Mouse (Mus musculus): Measurements from ENCODE around the gene Sulf2. TPM values are rescaled to one million over a fixed set of nuclear protein-coding genes. Genes with fewer than 3 reads are reported as not detected.

Sulf2 gene
- polyA plus RNA-seq, 1 experiment from 2014 or later, result 118 TPM

DNA sequence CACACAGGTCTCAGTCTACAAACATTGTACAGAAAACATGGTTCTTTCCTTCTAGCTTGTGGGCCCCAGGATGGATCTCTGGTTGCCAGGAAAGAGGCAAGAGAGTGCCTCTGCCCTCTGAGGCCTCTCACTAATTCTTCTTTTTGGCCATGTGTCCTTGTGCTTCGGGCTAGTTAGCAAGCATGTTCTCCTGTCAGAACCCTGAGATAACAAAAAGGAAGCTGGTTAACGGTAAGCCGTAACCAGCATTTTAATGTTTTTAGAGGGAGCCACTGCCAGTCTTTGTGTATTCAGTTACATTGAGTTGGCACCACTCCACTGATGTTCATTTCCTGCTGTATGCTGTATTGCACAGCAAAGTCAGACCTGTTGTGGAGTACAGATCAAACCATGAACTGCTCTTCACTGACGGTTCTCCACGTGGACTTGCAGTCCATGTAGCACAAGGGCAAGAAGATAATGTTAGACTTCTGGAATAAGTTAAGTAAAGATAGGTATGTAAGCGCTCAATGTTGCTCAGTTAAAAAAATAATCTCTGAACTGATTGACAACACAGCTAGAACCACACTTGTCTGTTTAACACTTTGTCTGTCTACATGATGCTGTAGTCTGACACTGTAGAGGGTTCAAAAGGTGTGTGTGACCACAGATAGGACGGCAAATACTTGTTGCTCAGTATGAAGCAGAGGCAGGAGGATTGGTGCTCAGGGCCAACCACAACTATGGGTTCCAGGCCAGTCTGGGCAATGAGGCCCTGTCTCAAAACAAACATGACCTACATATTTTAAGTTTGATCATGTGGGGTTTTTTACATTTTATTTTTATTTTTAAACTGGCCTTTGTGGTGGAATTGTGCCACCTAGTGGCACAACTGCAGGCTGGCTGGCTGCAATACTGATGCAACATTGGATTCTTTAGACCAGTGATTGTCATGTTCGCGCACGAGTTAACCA is 109.6 kb downstream of the Sulf2 start:
- H3K27ac ChIP-seq (replicated peaks), result no peak overlapping the region
- no peak overlapping the region for H3K4me3 ChIP-seq (replicated peaks)
- ATAC-seq (ENCODE audit: low FRiP score), result no peak
- WGBS, result 68% methylated on average over 10 of the region's 10 CpGs
- H3K27me3 ChIP-seq (replicated peaks), result no peaks in the 10 kb centered on the region
- H3K4me1 ChIP-seq, result peaks cover 5% of the 10 kb centered on the region
- no peaks in the 10 kb centered on the region for H3K9me3 ChIP-seq (replicated peaks)
- no peak overlapping the region for H3K9ac ChIP-seq (replicated peaks)
- no peak overlapping the region for H3K4me2 ChIP-seq
- H3K36me3 ChIP-seq, result peaks cover 25% of the 10 kb centered on the region; the same call in 1 of the 2 replicates

DNA sequence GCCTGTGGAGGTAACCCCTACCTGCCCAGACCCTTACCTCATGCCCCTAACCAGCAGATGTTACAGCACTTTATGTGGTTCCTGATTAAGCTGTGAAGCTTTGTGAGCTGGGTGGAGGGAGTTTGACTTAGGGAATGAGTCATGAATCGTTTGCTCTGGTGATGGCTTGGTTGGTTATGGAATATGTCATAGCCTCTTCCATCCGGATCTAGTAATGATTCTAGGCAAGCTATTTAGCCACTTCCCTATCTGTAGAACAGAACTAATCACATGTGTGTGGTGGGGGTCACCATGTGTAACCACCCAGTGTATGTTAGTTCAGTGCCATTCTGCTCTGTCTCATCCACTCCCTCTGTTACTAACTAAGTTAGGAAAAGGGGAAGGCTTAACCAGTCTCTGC is 110.5 kb downstream of the Sulf2 start:
- Histone ChIP-seq H3K27ac (replicated peaks) (no peak overlapping the region), H3K4me1 (peaks cover 5% of the 10 kb centered on the region), H3K4me3 (replicated peaks) (no peak overlapping the region), H3K36me3 (peaks cover 17% of the 10 kb centered on the region; the same call in 1 of the 2 replicates), H3K27me3 (replicated peaks) (no peaks in the 10 kb centered on the region), H3K9ac (replicated peaks) (no peak overlapping the region), H3K9me3 (replicated peaks) (no peaks in the 10 kb centered on the region), H3K4me2 (no peak overlapping the region)
- no peak for ATAC-seq (ENCODE audit: low FRiP score)
- WGBS, result 78% methylated on average over 2 of the region's 2 CpGs

DNA sequence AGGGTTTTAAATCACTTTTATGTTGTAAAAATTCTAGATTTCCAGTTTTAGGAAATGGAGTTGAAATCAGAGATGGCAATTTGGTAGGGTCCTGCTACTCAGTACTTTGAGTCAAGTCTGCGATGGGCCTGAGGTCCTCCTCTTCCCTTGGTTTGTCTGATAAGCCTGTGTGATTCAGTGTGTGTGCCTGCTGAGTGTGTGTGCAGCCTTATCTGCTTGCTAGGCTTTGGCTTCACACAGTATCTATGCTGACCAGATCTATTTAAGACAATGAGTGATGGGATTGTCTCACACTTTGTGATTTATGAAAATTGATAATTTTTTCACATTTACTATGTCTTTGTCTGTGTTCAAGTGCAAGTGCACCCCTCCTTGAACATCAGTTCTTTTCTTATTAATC is 112.9 kb downstream of the Sulf2 start:
- Histone ChIP-seq H3K27ac (replicated peaks) (no peak overlapping the region), H3K4me1 (peaks cover 5% of the 10 kb centered on the region), H3K9me3 (replicated peaks) (no peaks in the 10 kb centered on the region), H3K27me3 (replicated peaks) (no peaks in the 10 kb centered on the region), H3K9ac (replicated peaks) (no peak overlapping the region), H3K4me3 (replicated peaks) (no peak overlapping the region), H3K36me3 (peaks cover 4% of the 10 kb centered on the region; the same call in 1 of the 2 replicates), H3K4me2 (no peak overlapping the region)
- ATAC-seq (ENCODE audit: low FRiP score), result no peak
- 92% methylated on average over 1 of the region's 1 CpGs for WGBS

DNA sequence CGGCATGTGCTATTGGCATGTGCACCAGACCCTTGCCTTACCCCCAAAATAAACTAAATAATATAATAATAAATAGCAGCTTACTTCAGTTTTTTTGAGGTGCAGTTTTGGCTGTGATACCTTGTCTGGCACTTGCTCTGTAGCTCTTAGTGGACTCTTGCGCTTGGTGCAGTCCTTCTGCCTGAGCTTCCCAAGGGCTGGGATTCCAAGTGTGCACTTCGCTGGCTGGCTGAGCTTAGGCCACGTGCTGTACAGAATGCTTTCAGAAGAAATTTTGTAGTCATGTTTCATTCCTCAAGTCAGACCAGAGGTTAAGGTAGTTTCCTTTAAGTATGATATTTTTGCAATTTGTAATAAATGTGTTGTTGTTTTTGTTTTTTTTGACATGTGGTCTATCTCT is 115.8 kb downstream of the Sulf2 start:
- Histone ChIP-seq H3K9me3 (replicated peaks) (no peaks in the 10 kb centered on the region), H3K27ac (replicated peaks) (no peak overlapping the region), H3K27me3 (replicated peaks) (no peaks in the 10 kb centered on the region), H3K9ac (replicated peaks) (no peak overlapping the region), H3K36me3 (no peaks in the 10 kb centered on the region), H3K4me2 (no peak overlapping the region), H3K4me3 (replicated peaks) (no peak overlapping the region), H3K4me1 (no peaks in the 10 kb centered on the region; the same call in 1 of the 2 replicates)
- WGBS, result 89% methylated on average over 4 of the region's 4 CpGs
- no peak for ATAC-seq (ENCODE audit: low FRiP score)

DNA sequence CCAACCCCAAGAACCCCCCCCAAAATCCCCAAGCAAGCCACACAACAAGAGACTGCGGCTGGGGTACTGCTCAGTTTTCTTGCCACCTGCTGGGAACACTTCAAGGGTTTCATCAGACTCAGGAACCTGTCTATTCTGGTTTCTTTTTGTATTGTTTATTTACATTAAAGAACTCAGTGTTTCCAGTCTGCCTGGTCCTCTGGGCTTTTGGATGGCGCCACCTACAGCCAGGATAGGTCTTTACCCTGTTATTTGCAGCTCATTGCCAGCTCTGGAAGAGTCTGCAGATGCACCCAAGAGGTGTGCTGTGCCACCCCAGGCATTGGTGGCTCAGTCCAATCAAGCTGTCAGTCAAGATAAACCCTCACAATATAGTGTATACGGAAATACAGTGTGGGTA is 119.7 kb downstream of the Sulf2 start:
- Histone ChIP-seq H3K4me2 (no peak overlapping the region), H3K9me3 (replicated peaks) (no peaks in the 10 kb centered on the region), H3K9ac (replicated peaks) (no peak overlapping the region), H3K27ac (replicated peaks) (no peak overlapping the region), H3K27me3 (replicated peaks) (no peaks in the 10 kb centered on the region), H3K36me3 (no peaks in the 10 kb centered on the region), H3K4me3 (replicated peaks) (no peak overlapping the region), H3K4me1 (peaks cover 14% of the 10 kb centered on the region)
- WGBS, result 55% methylated on average over 3 of the region's 3 CpGs
- no peak for ATAC-seq (ENCODE audit: low FRiP score)

DNA sequence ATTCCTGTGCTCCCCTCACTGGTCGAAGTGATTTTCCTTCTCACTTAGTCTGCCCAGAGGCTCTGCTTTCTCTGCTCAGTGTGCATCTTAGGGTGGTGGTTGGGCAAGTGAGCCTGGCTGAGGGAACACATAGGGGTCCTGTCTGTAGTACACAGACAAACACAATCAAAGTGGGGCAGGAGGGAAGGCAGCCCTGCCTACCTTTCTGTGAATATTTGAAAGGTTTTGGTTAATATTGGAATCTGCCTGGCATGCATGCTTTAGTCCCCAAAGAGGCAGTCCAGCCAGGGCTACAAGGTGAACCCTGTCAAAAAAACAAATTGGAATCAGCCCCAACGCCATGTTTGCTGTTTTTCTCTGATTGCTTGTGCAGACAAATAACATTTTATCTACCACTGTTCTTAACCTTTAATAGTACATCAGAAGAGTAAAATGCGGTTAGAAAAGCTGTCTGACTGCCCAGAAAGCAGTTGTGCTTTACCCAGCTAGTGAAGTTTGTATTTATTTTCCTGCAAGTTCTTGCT is 120.4 kb downstream of the Sulf2 start:
- 80% methylated on average over 3 of the region's 3 CpGs for WGBS
- Histone ChIP-seq H3K36me3 (no peaks in the 10 kb centered on the region), H3K27me3 (replicated peaks) (no peaks in the 10 kb centered on the region), H3K4me2 (no peak overlapping the region), H3K4me1 (peaks cover 20% of the 10 kb centered on the region), H3K4me3 (replicated peaks) (no peak overlapping the region), H3K9me3 (replicated peaks) (no peaks in the 10 kb centered on the region), H3K27ac (replicated peaks) (no peak overlapping the region), H3K9ac (replicated peaks) (no peak overlapping the region)
- ATAC-seq (ENCODE audit: low FRiP score), result no peak

DNA sequence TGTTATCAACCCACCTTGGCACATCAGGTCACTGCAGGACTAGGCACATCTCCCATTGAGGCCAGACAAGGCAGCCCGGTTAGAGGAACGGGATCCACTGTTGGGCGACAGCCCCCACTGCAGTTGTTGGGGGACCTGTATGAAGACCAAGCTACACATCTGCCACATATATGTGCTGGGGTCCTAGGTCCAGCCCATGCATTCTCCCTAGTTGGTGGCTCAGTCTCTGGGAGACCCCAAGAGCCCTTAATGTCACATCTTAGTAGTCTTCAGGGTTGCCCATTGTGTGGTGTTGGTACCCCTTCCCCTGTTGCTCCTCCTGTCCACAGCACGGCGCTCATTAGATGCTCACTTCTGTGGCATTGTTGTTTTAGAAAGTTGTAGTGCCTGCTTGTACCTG is 122.8 kb downstream of the Sulf2 start:
- ATAC-seq (ENCODE audit: low FRiP score), result no peak
- no peak overlapping the region for H3K27ac ChIP-seq (replicated peaks)
- H3K9ac ChIP-seq (replicated peaks), result no peak overlapping the region
- WGBS, result 91% methylated on average over 5 of the region's 5 CpGs
- no peak overlapping the region for H3K4me3 ChIP-seq (replicated peaks)
- H3K27me3 ChIP-seq (replicated peaks), result no peaks in the 10 kb centered on the region
- no peaks in the 10 kb centered on the region for H3K36me3 ChIP-seq
- H3K4me2 ChIP-seq, result no peak overlapping the region
- H3K9me3 ChIP-seq (replicated peaks), result no peaks in the 10 kb centered on the region
- peaks cover 29% of the 10 kb centered on the region for H3K4me1 ChIP-seq

DNA sequence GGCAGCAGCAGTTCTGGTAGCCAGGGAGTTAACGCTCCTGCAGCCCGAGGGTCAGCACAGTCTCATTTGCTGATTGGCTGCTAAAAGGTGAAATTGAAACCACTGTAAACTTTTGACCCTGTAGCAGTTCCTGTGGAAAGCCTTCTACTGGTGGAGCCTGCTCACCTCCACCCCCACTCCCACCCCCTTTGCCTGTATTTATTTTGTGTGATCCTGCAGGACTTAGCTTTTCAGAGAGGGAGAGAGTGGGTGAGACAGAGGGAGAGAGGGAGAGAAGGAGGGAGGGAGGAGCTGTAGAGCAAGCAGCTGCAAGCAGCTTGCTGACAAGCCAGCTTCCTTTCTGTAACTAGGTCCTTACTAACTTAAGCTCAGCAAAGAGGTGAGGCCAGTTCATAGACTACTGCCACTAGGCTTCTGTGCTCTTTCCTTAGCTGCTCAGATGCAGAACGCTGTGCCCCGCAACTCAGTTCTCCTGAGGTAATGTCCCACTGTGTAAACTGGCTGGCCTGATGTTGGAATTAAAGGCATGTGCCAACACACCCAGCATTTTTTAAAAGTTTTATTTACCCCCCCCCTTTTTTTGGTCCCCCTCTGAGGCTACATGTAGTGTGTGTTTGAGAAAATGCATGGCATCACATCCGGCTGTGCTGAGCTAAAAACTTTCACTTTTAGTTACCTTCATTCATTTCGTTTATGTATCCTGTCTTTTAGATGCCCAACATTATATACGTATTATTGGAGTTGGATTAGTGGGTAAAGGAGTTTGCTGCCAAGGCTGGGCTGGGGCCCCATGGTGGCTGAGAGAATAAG is 124.1 kb downstream of the Sulf2 start:
- ATAC-seq (ENCODE audit: low FRiP score), result peak; percentile 72
- Histone ChIP-seq H3K27ac (replicated peaks) (peak overlapping the region; percentile 76), H3K4me1 (peaks cover 29% of the 10 kb centered on the region), H3K9ac (replicated peaks) (no peak overlapping the region), H3K4me3 (replicated peaks) (peak overlapping the region; percentile 2; the same call in 1 of the 2 replicates), H3K9me3 (replicated peaks) (no peaks in the 10 kb centered on the region), H3K27me3 (replicated peaks) (no peaks in the 10 kb centered on the region), H3K36me3 (no peaks in the 10 kb centered on the region), H3K4me2 (peak overlapping the region; percentile 51)
- 24% methylated on average over 7 of the region's 7 CpGs for WGBS

DNA sequence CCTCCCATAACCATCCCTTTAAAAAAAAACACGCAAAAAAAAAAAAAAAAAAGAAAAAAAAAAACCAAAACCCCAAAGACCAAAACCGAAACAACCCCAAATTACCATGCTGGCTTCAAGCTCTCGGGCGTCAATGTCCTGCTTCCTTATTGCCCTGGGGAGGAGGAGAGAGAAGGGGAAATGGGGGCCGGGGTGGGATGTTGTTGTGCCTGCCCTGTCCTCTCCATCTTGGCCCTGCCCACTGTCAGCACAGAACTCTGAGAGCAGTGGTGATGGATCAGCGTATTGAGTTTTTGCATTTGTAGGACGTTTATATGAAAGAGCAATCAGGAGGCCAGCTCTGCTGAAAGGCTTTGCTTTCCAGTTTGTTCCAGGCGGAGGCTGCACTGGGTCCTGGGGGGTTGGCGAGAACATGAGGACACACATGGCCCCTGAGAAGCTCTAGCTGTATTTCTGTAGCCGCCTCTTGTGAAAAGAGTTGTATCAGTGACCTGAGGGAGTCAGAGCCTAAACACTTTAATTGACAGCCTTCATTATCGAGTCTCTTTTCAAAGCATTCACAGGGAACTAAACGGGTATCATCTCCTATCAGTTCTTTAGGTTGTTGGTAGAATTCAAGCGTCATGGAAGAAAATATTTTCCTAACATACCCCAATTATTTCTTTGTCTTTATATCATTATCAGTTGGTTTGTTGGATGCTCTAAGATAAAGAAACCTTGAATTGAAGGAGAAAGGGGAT is 125.0 kb downstream of the Sulf2 start:
- Histone ChIP-seq H3K9ac (replicated peaks) (no peak overlapping the region), H3K27ac (replicated peaks) (peak overlapping the region; percentile 76), H3K4me3 (replicated peaks) (0 out of 2 replicates have a peak overlapping the region, but pooled peaks have one; percentile 2), H3K4me2 (peak overlapping the region; percentile 51), H3K4me1 (peaks cover 29% of the 10 kb centered on the region), H3K9me3 (replicated peaks) (no peaks in the 10 kb centered on the region), H3K36me3 (no peaks in the 10 kb centered on the region), H3K27me3 (replicated peaks) (no peaks in the 10 kb centered on the region)
- 7% methylated on average over 13 of the region's 13 CpGs for WGBS
- ATAC-seq (ENCODE audit: low FRiP score), result no peak

DNA sequence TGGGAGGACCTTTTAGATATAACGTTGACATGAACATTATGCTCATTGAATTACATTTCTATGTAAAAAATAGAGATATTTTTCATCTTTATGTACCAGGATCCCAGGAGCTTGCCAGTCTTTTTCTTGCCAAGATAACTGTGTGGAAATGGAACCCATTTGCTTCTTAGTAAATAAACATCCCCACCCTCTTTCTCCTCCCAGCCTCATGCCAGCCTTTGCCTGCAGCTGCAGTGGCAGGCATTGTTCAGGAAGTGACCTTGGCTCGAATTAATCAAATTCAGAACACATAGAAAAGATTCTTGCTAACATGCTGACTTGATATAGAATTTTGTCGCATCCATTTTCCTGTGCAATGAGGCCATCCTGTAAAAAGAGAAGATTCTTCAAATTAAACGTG is 126.2 kb downstream of the Sulf2 start:
- Histone ChIP-seq H3K27ac (replicated peaks) (peak overlapping the region; percentile 58; the same call in 1 of the 2 replicates), H3K36me3 (no peaks in the 10 kb centered on the region)

DNA sequence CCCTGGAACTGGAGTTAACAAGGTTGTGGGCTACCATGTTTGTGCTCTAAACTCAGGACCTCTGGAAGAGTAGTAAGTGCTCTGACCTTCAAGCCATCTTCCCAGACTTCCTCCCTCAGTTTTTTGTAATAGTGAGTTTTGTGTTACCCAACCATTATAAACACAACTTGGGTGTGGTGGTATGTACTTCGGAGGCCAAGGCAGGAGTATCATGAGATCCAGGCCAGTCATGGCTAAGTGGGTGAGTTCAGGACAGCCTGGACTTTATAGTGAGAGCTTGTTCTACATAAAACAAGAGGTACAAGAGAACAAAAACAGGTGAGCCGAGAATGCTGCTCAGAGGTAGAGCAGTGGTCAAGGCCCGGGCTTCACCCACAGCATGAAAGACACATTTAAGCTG is 127.6 kb downstream of the Sulf2 start:
- H3K27me3 ChIP-seq (replicated peaks), result no peaks in the 10 kb centered on the region
- H3K4me2 ChIP-seq, result no peak overlapping the region
- no peaks in the 10 kb centered on the region for H3K36me3 ChIP-seq
- no peak for ATAC-seq (ENCODE audit: low FRiP score)
- no peak overlapping the region for H3K9ac ChIP-seq (replicated peaks)
- H3K27ac ChIP-seq (replicated peaks), result no peak overlapping the region
- H3K4me3 ChIP-seq (replicated peaks), result no peak overlapping the region
- 98% methylated on average over 3 of the region's 3 CpGs for WGBS
- H3K4me1 ChIP-seq, result peaks cover 29% of the 10 kb centered on the region
- no peaks in the 10 kb centered on the region for H3K9me3 ChIP-seq (replicated peaks)

More for the DNA sequence above, 126.2 kb downstream of the Sulf2 start:
- H3K4me3 ChIP-seq (replicated peaks), result no peak overlapping the region
- no peaks in the 10 kb centered on the region for H3K27me3 ChIP-seq (replicated peaks)
- no peak for ATAC-seq (ENCODE audit: low FRiP score)
- H3K9me3 ChIP-seq (replicated peaks), result no peaks in the 10 kb centered on the region
- H3K4me1 ChIP-seq, result peaks cover 29% of the 10 kb centered on the region
- WGBS, result 48% methylated on average over 4 of the region's 4 CpGs
- H3K9ac ChIP-seq (replicated peaks), result no peak overlapping the region
- H3K4me2 ChIP-seq, result no peak overlapping the region

Measured in neural tube, embryonic 15.5 days (tissue).